Mouse (Mus musculus): ENCODE measurements around the gene Lpcat2b.
A peak's percentile ranks its signal among the peaks of the same experiment; 100 is the strongest.

The Lpcat2b gene

DNA sequence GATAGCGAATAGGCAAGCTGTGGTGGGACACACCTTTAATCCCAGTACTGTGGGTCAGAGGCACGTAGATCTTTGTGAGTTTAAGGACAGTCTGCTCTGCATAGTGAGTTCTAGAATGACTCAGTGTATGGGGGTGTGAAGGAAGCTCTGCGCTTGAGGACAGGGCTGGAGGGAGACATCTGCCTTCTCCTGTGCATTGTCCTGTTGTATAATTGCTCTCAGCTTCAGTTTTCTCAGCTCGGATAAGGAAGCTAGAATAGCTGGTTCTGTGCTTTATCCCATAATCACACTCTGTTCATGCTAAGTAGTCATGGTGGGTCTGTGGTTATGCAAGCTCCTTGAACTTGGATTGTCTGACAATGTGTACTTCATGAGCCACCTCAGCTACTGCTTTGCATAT, 17.4 kb downstream of the Lpcat2b start:
- DNase-seq (ENCODE audit: low spot score), result no peak

DNA sequence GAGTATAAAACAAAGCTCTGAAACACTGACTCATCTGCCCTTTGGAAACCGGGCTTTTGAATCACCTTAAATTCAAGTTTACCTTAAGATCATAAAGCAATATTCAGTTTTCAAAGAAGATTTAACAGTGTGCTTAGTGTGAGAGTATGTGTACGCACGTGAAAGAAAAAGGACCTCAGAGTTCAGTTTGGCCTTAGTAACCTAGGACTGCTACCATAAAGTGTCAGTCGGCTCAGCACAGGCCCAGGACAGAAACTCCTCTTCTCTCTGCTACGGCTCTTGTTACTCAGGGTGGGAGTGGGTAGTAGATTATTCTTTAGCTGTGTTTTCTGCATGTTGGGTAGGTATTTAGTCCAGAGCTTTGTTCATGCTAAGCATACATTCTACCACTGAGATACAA, 18.3 kb downstream of the Lpcat2b start:
- DNase-seq (ENCODE audit: low spot score), result no peak

DNA sequence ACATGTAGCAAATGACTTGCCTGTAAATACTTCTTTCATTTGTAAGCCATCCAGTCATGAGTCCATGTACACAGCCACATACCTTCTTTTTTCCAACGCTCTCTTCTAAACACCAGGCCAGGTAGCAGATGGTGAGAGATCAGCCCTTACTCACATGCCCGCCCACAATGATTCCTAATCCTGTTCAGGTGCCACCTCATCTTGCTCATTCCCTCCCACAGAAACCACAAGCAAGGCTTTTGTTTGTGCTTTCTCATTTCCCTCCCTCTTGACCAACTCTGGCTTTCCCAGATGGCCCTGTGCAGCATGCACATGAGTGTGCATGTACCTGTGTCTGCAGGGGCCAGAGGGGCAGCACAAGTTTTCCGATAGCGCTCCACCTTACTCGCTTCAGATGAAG, 18.9 kb downstream of the Lpcat2b start:
- no peak for DNase-seq (ENCODE audit: low spot score)

DNA sequence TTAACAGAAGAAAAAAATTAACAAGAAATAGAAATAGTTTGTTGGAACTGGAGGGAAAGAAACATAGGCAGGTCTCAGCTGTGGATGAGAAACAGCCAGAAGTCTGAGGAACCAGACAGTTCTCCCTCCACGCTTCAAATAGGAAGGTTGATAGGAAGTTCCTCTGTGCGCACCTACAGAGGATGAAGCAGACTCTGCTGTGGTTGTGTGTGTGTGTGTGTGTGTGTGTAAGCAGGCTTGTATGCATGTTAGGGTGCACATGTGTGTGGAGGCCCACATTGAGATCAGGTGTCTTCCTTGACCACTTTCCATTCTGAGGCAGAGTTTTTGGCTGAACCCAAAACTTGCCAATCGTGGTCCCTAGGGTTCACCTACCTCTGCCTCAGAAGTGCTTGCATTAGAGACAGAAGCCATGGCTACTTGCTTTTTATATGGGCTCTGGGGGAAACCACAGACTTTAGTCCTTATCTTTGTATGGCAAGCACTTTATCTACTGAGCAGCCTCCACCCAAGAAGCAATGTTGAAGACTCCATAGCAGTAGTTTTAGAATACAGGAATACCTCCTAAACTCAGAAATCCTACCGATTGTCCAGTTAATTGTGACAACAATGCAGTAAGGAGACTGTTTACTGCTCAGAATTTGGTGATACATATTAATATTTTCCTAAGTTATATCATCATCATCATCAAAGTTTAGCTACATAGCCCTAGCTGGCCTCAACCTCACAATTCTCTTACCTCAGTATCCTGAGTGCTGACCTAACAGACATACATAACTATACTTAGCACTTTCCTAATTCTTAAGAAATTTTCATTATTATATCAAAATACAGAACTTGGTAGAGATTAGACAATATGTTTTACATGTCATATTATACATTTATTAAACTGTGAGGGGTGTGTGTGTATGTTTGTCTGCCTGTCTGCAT, 31.1 kb downstream of the Lpcat2b start:
- DNase-seq (ENCODE audit: low spot score), result no peak

DNA sequence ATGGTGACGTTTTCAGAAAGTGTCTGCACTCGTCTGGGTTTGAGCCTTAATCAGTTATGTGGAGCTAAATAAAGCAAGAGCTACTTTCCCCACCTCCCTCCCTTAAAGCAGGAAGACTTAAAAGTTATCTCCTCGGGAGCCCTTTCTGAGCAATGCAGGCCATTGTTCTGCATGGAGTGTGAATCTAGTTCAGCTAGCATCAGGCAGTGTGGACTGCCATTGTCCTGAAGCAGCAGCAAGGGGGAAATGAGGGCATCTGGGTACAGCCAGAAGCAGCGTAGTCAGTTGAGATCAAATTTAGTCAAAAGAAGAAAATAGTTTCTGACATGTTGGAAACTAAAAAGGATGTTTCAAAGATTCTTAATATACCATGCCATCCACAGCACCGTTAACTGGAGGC, 35.2 kb downstream of the Lpcat2b start:
- DNase-seq (ENCODE audit: low spot score), result peak; percentile 76

DNA sequence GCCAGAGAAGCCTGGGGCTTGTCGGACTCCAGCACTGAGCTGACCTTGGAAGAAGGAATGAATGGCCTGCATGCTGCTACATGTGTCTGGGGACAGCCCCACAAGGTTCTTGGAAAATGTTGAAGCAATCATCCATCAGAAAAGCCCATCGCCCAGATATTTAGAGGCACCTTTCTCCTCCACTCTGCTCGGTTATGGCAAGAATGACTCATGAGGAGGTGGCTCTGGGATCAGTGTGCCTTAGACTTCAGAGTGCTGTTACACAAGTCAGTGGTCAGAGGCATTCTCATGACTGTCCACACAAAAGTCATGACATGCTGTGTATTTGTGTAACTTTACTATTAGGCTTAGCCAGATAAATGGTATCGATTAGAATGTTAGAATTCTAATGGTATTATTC, 35.7 kb downstream of the Lpcat2b start:
- no peak for DNase-seq (ENCODE audit: low spot score)

DNA sequence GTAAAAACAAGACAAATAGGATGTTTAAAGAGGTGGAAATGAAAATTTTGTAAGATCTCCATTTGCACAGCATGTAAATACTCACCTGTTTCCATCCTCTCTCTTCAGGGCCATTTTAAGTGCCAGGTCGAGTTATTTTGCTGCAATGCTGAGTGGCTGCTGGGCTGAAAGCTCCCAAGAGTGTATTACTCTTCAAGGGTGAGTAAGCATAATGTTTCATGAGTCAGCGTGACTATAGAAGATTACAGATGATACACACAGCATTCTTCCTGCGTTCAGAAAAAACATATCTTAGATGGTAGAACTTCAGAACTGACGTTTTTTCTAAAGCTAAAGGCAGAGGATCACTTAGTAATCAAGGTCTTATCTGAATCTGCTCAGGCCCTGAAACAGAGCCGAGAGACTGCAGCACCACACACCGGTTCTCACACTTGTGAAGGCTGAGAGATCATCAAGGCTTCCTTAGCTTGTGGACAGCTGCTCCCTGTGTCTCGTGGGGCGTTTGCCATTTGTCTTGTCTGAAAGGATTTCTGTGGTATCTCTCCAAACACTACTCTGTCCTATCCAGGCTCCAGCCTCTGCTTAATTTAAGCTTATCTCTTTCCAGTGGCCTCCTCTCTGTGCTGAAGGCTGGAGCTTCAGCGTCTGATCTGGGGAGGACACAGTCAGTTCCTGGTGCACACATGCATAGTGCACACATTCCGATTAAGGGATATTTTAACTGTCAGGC, 39.4 kb downstream of the Lpcat2b start:
- DNase-seq (ENCODE audit: low spot score), result no peak

DNA sequence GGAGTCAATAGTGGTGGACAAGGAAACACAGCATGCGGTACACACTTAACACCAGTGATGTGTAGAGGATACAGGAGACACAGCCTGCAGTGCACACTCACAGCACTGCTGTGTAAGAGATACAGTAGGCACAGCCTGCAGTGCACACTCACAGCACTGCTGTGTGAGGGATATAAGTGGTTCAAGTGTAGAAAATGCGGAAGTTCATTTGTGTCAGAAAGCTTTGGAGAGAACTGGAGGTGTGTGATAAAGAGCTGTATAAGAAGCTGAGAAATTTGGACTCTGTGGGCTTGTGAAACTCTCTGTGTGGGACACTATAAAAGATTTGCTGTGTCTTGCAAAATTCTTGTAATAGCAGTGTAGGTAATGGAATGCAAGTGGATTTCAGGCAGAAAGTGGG, 48.8 kb downstream of the Lpcat2b start:
- DNase-seq (ENCODE audit: low spot score), result no peak

All from retina, embryonic 14.5 days (tissue).